In the genomic region with DNA sequence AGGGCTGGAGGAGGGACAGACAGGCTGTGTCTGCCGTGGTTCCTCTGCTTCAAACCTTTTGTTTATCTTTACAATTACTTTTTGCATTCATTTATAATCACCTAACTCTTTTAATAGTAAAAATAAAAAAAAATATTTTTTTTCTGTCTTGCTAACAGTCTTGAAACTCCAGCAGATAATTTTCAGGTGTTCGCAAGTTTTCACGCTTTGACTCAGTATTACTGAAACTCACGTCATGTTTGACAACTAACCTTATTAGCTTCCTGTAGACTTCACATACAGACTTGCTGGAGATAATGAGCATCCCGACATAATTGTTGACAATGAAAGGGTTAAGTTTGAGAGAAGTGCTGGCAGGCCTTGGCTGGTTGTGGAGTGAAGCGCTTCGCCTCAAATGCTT, we compare ENCODE assay signal across 18 mouse cellular contexts.
"Had no signal": no experiment of that assay in that cellular context is flagged by ENCODE, and none has a peak within 500 bp of the region (broad histone marks: within the 10 kb centered on the region; RNA-seq: fewer than 3 reads in every experiment).

No protein-coding gene starts in this region.

- H3K9ac ChIP-seq: liver, embryonic 12.5 days; liver, embryonic 14.5 days; lung, embryonic 15.5 days; midbrain, embryonic 12.5 days; neural tube, embryonic 13.5 days; neural tube, embryonic 15.5 days had no signal

- H3K4me3 ChIP-seq: liver, embryonic 12.5 days; lung, embryonic 15.5 days; midbrain, embryonic 10.5 days; midbrain, embryonic 12.5 days; myocyte; neural tube, embryonic 13.5 days; neural tube, embryonic 15.5 days had no signal

- H3K36me3 ChIP-seq: liver, embryonic 12.5 days; lung, embryonic 15.5 days; midbrain, embryonic 10.5 days; midbrain, embryonic 12.5 days; neural tube, embryonic 13.5 days; neural tube, embryonic 15.5 days had no signal

- H3K27me3 ChIP-seq: liver, embryonic 12.5 days; lung, embryonic 15.5 days; neural tube, embryonic 13.5 days; neural tube, embryonic 15.5 days had no signal

- H3K27ac ChIP-seq: liver, embryonic 12.5 days; liver, embryonic 14.5 days; lung, embryonic 15.5 days; midbrain, embryonic 10.5 days; midbrain, embryonic 12.5 days; neural tube, embryonic 15.5 days had no signal

- H3K4me2 ChIP-seq: liver, embryonic 12.5 days; lung, embryonic 15.5 days; midbrain, embryonic 12.5 days; neural tube, embryonic 13.5 days; neural tube, embryonic 15.5 days had no signal

- ATAC-seq: liver, embryonic 12.5 days; lung, postnatal 0 days had no signal

- H3K9me3 ChIP-seq: liver, embryonic 12.5 days; lung, embryonic 15.5 days; midbrain, embryonic 10.5 days; midbrain, embryonic 12.5 days; neural tube, embryonic 13.5 days; neural tube, embryonic 15.5 days had no signal

- DNase-seq: lung, adult 18-20 months; lung, postnatal 4 days; midbrain, embryonic 14.5 days; right cerebral cortex, postnatal 25 days; right cerebral cortex, postnatal 4 days; spleen, adult 18-20 months; thymus, adult 2 months; thymus, postnatal 25 days; thymus, postnatal 4 days had no signal
